Mouse (Mus musculus) pancreas, adult 10 weeks (tissue): ENCODE measurements around the gene Bcl9l. TPM values are rescaled to one million over a fixed set of nuclear protein-coding genes. Genes with fewer than 3 reads are reported as not detected.

Source experiments
- polyA plus RNA-seq: library from polyadenylated mRNA; stranded (reverse); fragments of 350-450 nt; fragmentation: Illumina TruSeq; extraction: RNeasy Lipid Tissue Mini Kit (QIAGEN cat#74804); gene quantifications from one replicate; pipeline ENCODE4 v1.2.3, GENCODE M21; 2015; ENCODE audit warnings: low read depth, low replicate concordance; ENCODE audit not compliant: insufficient read depth

Bcl9l gene
- polyA plus RNA-seq = 7.3 TPM

GRCm38 (mm10) chr9:44482552-44482951 lies at the start of gene Bcl9l:
Bcl9l (plus strand) TSS chr9:44482825.

GRCm38 (mm10) chr9:44440961-44441360 lies 41.7 kb upstream of the Bcl9l start, which contains the start of gene Foxr1:
Foxr1 (minus strand) TSS chr9:44441136.

GRCm38 (mm10) chr9:44454891-44455220 lies 27.8 kb upstream of the Bcl9l start, which contains the start of gene Upk2:
Upk2 (minus strand) TSS chr9:44454976.

Other genes with a start within 250 kb of the Bcl9l start
- 3.7 TPM for gene Cbl, start 248.8 kb upstream of the Bcl9l start, polyA plus RNA-seq
- not detected for gene Ccdc153, start 242.1 kb upstream of the Bcl9l start, polyA plus RNA-seq
- not detected for gene Pdzd3, start 231.4 kb upstream of the Bcl9l start, polyA plus RNA-seq
- 1.5 TPM for gene Nlrx1, start 214.2 kb upstream of the Bcl9l start, polyA plus RNA-seq
- not detected for gene Abcg4, start 194.2 kb upstream of the Bcl9l start, polyA plus RNA-seq
- 6.1 TPM for gene Hinfp, start 177.2 kb upstream of the Bcl9l start, polyA plus RNA-seq
- 7.6 TPM for gene C2cd2l, start 162.5 kb upstream of the Bcl9l start, polyA plus RNA-seq
- gene Dpagt1, start 156.8 kb upstream of the Bcl9l start, polyA plus RNA-seq = 13.7 TPM
- gene H2afx, start 148.1 kb upstream of the Bcl9l start, polyA plus RNA-seq = 5.7 TPM
- 13.2 TPM for gene Hmbs, start 138.6 kb upstream of the Bcl9l start, polyA plus RNA-seq
- 10.4 TPM for gene Vps11, start 121.2 kb upstream of the Bcl9l start, polyA plus RNA-seq
- 69.6 TPM for gene Hyou1, start 103.3 kb upstream of the Bcl9l start, polyA plus RNA-seq
- gene Slc37a4, start 86.0 kb upstream of the Bcl9l start, polyA plus RNA-seq = 13.2 TPM
- 701 TPM for gene Rps25, start 75.7 kb upstream of the Bcl9l start, polyA plus RNA-seq
- gene Trappc4, start 75.2 kb upstream of the Bcl9l start, polyA plus RNA-seq = 19.2 TPM
- 37.6 TPM for gene Ccdc84, start 64.3 kb upstream of the Bcl9l start, polyA plus RNA-seq
- not detected for gene Foxr1, start 41.7 kb upstream of the Bcl9l start, polyA plus RNA-seq
- not detected for gene Upk2, start 27.8 kb upstream of the Bcl9l start, polyA plus RNA-seq
- not detected for gene Cxcr5, start 79.1 kb downstream of the Bcl9l start, polyA plus RNA-seq
- gene Ddx6, start 122.1 kb downstream of the Bcl9l start, polyA plus RNA-seq = 16.2 TPM
- gene Treh, start 190.4 kb downstream of the Bcl9l start, polyA plus RNA-seq = not detected